Mouse (Mus musculus) heart, adult 11 months (tissue): ENCODE measurements around the gene Myo1a.
A peak's percentile ranks its signal among the peaks of the same experiment; 100 is the strongest.

Experiments
- DNase-seq: peaks from one replicate; pipeline ENCODE4 v3.0.0; 2022

The Myo1a gene

DNA sequence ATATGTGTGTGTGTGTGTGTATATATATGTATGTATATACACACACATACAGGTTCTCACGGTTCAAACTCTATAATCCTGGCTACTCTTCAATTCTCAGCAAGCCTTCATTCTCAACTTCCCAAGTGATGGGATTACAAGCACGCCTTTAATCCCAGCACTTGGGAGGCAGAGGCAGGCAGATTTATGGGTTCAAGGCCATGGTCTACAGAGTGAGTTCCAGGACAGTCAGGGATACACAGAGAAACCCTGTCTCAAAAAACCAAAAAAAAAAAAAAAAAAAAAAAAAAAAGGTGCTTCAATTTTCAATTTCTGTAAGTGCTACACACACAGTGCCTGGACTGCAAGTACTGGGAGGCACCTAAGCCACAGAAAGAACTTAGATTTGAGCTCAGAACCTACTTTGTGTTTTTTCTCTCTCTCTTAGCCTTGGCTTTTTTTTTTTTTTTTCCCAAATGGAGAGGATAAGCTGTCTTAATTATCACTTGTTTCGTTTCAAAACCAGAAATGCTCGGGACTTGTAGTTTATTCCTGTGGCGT lies 29.0 kb upstream of the Myo1a start:
- peak; percentile 61 for DNase-seq

GRCm38 (mm10) chr10:127676691-127677548 lies 28.1 kb upstream of the Myo1a start:
- DNase-seq: peak; percentile 100

GRCm38 (mm10) chr10:127677591-127678336 lies 27.2 kb upstream of the Myo1a start:
- peak; percentile 96 for DNase-seq

DNA sequence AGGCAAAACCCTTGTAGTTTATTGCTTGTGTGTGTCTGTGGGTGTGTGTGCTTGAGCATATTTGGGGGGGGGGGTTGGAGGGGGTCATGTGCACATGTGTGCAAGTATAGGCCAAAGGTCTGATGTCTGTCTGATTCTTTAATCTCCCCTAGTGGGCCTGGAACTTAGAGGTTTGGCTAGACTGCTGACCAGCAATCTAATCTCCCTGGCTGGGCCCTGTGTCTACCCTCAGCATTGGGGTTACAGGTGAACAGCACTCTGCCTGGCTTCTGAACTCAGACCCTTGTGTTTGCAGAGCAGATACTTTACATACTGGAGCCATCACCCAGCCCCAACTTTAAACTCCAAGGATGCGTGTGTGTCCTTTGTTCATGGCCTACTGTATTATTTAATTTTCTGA lies 25.8 kb upstream of the Myo1a start:
- DNase-seq: peak; percentile 68

DNA sequence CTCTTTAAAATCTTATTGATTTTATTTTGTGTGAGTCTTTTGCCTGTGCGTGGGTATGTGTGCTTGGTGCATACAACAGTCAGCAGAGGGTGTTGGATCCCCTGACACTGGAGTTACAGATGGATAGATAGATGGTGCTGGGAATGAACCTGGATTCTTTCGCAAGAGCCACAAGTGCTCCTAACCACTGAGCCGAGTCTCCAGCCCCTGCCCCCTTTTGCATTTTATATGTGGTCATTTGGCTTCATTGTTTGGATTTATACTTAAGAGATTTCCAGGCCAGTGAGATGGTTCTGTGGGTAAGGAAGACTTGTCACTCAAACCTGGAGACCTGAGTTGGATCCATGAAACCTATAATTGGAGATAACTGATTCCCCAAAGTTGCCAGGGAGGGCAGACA lies 25.1 kb upstream of the Myo1a start:
- DNase-seq: peak; percentile 77

DNA sequence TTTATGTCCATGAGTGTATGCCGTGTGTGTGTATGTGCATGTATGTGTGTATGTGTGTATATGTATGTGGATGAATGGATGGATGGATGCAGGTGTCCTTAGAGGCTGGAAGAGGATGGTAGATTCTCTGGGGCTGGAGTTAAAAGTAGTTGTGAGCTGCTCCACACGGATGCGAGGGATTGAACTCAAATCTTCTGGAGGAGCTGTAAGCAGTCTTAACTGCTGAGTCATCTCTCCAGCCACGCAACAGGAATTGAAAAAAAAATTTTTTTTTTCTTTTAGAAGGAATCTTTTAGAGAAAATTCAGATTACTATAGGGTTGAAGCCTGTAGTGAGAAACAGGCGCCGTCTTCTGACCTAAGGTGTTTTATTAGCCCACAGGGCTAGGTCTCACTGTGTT lies 22.1 kb upstream of the Myo1a start:
- no peak for DNase-seq

GRCm38 (mm10) chr10:127691053-127691452 lies 13.9 kb upstream of the Myo1a start:
- DNase-seq: no peak

GRCm38 (mm10) chr10:127694636-127695035 lies 10.3 kb upstream of the Myo1a start:
- DNase-seq: no peak

GRCm38 (mm10) chr10:127695775-127696174 lies 9.2 kb upstream of the Myo1a start:
- no peak for DNase-seq

DNA sequence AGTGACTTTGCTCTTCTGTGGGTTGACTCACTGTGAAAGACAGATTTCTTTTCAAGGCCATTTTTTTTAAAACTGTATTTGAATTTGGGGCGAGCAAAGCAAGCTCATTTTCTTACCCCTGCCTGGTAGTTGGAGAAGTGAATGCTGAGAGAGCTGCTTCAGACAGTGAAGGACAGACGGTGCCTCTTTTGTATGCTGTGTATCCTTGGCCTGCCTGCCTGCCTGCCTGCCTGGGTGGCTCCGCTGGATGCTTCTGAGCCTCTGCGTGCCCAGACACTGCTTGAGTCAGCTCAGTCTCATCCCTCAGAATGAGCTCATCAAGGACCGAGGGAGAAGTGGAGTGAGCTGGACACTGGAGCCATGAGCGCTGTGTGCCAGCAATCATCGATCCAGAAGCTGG lies 6.0 kb upstream of the Myo1a start:
- no peak for DNase-seq

DNA sequence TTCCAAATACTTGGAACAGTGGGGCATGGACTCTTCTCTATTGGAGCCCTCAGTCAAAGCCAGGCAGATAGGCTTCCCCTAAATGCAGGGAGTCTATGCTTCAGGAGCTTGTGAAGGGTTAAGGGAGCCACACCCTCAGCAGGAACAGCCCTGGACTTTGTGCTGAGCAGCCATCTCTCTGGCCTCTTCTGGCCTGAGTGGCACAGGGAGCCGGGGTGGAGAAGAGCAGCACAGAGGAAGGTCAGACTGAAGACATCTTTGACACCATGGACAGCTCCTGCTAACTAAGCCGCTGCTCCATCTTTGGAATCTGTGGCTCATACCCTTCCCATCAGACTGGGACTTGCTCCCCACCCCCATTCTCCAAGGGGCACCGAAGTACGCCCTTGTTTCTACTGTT lies 1.7 kb upstream of the Myo1a start:
- DNase-seq: no peak

GRCm38 (mm10) chr10:127704293-127704692 lies 677 bp upstream of the Myo1a start:
- DNase-seq: no peak

- no peak for DNase-seq
These were observed 813 bp downstream of the Myo1a start for GRCm38 (mm10) chr10:127705783-127706182.

- DNase-seq: no peak
These were observed 2.8 kb downstream of the Myo1a start for GRCm38 (mm10) chr10:127707721-127708120.

- DNase-seq: no peak
These were observed 3.9 kb downstream of the Myo1a start for GRCm38 (mm10) chr10:127708850-127709370.

- DNase-seq: no peak
These were observed 5.4 kb downstream of the Myo1a start for GRCm38 (mm10) chr10:127710331-127710730.

- no peak for DNase-seq
These were observed 7.8 kb downstream of the Myo1a start for GRCm38 (mm10) chr10:127712736-127713135.

GRCm38 (mm10) chr10:127721671-127722418 lies 16.9 kb downstream of the Myo1a start:
- DNase-seq: peak; percentile 95

GRCm38 (mm10) chr10:127724178-127724577 lies 19.2 kb downstream of the Myo1a start, which contains the start of gene Tac2:
Tac2 (plus strand) TSS chr10:127724478.
- DNase-seq: no peak

- no peak for DNase-seq
These were observed 20.2 kb downstream of the Myo1a start for GRCm38 (mm10) chr10:127725136-127725535.

- DNase-seq: no peak
These were observed 23.5 kb downstream of the Myo1a start for GRCm38 (mm10) chr10:127728437-127728836.

DNA sequence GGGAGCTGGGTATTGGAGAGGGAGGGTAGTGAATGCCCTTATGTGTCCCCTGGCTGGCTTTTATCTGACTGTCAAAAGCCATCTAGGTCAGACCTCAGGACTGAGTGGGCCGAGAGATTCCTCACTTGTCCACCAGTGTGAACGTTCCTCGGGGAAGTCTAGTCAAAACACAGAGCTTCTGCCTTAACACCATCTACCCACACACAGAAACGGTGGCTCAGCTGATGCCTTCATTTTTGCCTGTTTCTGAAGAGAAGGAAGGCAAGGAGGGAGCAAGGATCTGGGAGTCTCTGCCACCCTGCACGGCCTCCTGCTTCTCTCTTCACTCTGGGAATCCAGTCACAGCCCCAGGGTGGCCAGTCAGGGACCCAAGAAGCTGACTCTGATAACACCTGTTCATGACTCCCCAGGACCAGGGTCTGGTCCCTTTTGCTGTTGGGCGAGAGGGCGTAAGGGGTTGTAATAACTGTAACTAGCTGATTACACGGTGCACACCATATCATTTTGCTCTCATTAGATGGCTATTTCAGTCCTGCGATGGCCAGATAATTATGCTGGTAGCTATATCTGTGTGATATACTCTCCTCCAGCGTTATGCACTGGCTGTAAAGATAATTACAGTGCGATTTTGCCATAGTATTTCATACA lies 25.4 kb downstream of the Myo1a start:
- DNase-seq: no peak
